Mouse (Mus musculus) spleen, adult 2 months (tissue): ENCODE measurements at regions not wholly inside any gene's neighbourhood (a gene's known extent, or its start where the extent isn't known, plus 50 kb on each side); places are given as distances from the start of the nearest gene placed in this dataset.

ENCODE experiments used
- CTCF ChIP-seq: fragments of 200-500 bp; IDR thresholded peaks from 2 replicates; pipeline ENCODE4 v1.5.1; 2011; ENCODE audit warnings: mild to moderate bottlenecking, inconsistent platforms; ENCODE audit not compliant: insufficient read depth, insufficient read length, insufficient replicate concordance; ENCODE audit errors: extremely low read depth
- POLR2A ChIP-seq: fragments of 200-500 bp; IDR thresholded peaks from 2 replicates; pipeline ENCODE4 v1.6.1; 2011; ENCODE audit warnings: low read depth, low read length, inconsistent platforms

GRCm38 (mm10) chr9:97284282-97284802 lies 85.4 kb downstream of the Trim42 start:
- TF ChIP-seq CTCF: no peak
- no peak for TF ChIP-seq POLR2A
